Mouse (Mus musculus): ENCODE measurements around the gene Fam92b.

Gene Fam92b

GRCm38 (mm10) chr8:120152636-120153035, 24.6 kb downstream of the Fam92b start:
- no peak for DNase-seq (ENCODE audit: low read depth, low spot score)

DNA sequence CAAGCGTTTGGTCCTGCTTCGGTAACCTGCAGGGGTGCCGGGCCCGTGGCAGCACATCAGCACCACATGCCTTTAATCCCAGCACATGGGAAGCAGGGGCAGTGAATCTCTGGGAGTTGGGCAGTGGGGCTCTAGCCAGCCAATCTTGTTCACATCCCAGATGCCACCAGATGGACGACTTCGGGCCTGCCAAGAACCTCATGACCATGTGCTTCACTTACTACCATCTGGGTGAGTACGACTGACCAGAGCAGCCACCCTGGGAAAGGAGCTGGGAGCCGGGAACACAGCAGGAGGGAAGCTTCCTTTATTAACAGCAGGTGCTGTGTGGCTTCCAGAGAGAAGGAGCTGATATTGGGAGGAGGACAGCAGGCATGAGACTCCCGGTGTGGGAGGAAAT, 26.1 kb downstream of the Fam92b start:
- DNase-seq (ENCODE audit: low read depth, low spot score), result no peak

DNA sequence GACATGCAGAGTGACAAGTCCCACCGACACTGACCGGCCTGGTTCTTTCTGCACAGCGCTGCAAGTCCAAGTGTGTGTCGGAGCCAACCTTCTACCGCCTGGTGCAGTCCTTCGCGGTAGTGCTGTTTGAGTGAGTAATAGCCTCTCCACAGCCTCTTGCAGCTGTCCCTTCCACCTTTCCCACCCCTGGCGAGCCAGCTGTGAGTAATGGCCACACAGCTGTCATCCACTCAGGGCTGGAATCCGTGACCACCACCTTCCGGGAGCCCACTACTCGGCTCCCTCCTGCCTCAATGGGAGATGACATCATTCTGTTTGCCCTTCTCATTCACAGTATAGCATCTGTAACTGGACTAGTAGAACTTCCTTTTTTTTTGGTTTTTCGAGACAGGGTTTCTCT, 27.2 kb downstream of the Fam92b start:
- no peak for DNase-seq (ENCODE audit: low read depth, low spot score)

DNA sequence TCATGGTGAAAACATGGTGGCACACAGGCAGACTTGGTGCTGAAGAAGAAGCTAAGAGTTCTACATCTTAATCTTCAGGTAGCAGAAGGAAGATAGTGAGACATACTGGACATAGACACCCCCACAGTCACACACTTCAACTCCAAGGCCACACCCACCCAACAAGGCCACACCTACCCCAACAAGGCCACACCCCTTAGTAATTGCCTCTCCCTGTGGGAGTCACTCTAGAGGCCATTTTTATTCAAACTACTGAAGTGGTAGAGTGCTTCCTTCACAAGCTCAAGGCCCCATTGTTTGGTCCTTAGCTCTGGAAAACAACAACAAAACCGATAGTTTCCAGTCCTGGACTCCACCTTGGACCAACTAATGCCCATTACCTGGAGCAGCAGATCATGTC, 31.2 kb downstream of the Fam92b start:
- no peak for DNase-seq (ENCODE audit: low read depth, low spot score)

- no peak for DNase-seq (ENCODE audit: low read depth, low spot score)
Observed at GRCm38 (mm10) chr8:120144652-120145301, 32.5 kb downstream of the Fam92b start.

DNA sequence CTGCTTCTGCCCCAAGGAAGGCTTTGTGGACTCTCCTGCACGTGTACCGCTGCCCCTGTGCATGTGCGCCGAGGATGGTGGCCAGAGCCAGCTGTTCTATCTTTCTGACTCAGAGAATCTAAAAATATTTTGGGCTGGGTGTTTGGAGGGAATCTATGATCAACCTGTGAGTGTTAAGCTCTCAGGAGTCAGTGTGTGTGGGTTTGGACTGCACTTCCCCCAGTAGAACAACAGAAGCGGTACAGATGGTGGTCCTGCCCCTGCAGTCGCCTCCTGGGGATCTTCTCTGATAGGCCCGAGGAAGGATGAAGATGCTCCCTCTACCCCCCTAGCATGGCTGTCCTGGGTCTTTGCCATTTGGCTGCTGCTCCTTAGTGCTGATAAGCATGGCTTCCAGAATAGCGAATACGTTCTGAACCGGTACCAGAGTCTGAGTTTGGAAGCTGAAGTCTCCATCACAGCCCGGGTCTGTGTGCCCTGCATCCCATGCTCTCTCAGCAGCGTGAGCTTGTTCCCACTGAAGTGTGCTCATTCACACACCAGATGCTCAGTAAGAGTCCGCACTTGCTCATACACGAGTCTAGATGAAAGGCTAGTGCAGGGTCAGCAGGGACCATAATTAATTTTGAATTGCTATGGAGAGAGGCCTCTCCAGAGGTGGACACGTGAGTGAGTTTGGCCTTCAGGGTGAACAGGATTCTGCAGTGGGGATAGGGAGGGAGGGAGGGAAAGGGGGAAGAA, 33.2 kb downstream of the Fam92b start:
- DNase-seq (ENCODE audit: low read depth, low spot score), result no peak

- DNase-seq (ENCODE audit: low read depth, low spot score), result no peak
Observed at GRCm38 (mm10) chr8:120140769-120141168, 36.5 kb downstream of the Fam92b start.

- no peak for DNase-seq (ENCODE audit: low read depth, low spot score)
Observed at GRCm38 (mm10) chr8:120138958-120139357, 38.3 kb downstream of the Fam92b start.

GRCm38 (mm10) chr8:120136618-120137017, 40.6 kb downstream of the Fam92b start:
- no peak for DNase-seq (ENCODE audit: low read depth, low spot score)

DNA sequence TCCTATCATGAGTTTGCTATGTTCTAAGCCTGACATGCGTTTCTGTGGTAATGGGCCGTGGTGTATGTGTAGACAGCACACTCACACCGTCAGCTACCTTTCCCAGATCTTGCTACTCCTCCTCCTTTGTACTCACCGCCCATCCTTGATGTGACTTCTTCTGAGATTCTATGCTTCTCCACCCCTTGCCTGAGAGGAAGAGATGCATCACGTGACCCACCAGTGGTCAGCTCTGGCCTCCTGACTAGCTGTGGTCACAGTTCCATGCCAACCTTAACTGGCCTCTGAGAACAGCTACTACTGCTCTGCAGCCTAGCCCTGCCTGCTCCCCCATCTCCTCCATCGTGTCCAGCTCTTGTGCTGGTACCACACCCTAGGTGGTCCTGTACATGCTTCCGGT, 41.6 kb downstream of the Fam92b start:
- no peak for DNase-seq (ENCODE audit: low read depth, low spot score)

DNA sequence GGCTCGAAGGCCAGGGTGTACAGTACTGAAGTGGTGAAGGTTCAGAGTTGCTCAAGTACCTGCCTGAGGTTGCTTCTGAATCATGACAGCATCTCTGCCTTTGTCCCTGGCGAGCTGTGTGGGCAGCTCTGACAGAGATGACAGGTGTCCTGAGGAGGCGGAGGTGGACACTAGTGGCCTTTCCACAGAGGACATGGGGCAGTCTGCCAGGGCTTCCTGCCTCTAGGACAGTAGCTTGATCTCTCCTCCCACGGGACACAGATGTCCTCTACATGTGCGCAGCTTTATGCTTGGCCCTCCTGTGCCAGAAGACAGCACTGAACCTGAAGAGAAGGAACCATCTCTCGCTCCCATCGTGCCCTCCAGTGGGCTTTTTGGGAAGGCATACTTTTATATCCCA, 44.1 kb downstream of the Fam92b start:
- DNase-seq (ENCODE audit: low read depth, low spot score), result no peak

DNA sequence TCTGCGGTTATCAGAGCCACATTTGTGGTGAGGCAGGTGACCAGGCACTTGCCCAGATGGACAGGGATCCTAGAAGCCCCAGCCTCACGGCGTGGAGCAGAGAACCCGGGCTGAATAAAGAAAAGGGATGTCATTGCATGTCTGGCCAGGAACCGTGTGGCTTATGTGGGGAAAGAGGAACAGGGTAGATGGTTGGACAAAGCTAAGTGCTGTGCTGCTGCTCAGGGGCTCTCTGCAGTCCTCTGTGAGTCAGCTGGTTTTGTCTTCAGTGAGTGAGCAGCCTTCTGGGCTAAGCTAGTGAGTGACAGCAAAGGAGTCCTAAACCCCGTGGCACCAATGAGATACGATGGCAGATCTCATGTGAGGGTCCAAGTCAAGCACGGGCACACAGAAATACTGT, 46.1 kb downstream of the Fam92b start:
- no peak for DNase-seq (ENCODE audit: low read depth, low spot score)

GRCm38 (mm10) chr8:120129547-120129946, 47.7 kb downstream of the Fam92b start:
- no peak for DNase-seq (ENCODE audit: low read depth, low spot score)

GRCm38 (mm10) chr8:120126357-120127161, 50.7 kb downstream of the Fam92b start:
- DNase-seq (ENCODE audit: low read depth, low spot score), result no peak

DNA sequence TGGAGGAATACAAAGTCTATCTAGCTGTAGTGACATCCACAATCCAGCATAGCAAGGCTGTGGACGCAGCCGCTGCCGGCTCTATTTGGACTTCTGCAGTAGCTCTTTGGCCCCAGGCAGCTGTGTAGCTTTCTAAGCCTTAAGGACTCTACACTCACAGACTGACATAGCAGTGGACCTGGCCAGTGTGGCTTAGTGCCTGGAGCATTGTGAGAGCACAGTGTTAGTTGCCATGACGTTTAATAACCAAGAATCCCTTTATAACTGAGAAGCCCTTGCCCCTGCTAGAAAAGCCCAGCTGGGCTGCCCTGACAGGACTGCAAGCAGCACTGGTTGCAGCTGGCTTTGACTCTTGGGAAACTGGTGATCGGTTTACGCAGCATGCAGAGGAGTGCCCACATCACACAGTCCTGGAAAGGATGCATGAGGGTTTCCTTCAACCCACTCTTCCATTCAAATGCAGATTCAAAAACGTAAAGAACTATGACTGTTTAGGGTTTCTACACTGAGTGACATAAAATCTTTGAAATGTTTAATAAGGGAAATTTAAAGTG, 52.4 kb downstream of the Fam92b start:
- DNase-seq (ENCODE audit: low read depth, low spot score), result no peak

DNA sequence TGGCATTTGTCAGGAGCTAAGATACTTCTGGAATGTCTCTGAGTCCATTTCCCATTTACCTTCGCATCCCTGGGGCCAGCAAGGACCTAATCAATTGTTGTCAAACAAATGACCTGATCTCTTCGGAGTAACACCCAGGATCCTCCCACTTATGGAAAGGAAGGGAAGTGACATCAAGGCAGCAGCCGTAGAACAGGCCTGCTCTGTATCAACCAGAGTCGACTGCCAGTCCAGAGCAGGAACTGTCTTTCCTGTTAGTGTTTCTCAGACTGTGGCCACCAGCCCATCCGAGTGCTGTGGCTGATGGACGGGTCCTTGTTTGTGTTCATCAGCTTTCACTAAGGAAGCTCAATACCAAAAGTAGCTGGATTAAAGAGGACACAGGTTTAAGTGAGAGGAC, 53.0 kb downstream of the Fam92b start:
- no peak for DNase-seq (ENCODE audit: low read depth, low spot score)

DNA sequence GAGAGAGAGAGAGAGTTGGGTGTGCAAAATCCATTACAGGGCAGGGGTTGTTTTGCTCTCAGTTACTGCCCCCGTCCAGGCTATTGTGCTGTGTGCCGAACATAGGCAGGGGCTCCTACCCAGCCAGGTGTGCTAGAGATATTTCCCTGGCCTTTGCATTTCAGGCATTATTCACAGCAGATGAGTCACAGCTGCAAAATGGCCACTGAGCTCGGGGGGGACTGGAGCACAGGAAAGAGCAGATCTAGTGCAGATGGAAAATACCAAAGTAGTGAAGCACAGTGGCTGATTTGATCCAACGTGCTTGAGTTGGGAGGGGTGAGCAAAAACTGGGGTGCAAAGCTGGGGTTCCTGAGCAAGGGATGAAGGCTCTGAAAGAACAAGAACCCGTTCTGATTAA, 56.3 kb downstream of the Fam92b start:
- DNase-seq (ENCODE audit: low read depth, low spot score), result no peak

GRCm38 (mm10) chr8:120119931-120120330, 57.3 kb downstream of the Fam92b start:
- no peak for DNase-seq (ENCODE audit: low read depth, low spot score)

DNA sequence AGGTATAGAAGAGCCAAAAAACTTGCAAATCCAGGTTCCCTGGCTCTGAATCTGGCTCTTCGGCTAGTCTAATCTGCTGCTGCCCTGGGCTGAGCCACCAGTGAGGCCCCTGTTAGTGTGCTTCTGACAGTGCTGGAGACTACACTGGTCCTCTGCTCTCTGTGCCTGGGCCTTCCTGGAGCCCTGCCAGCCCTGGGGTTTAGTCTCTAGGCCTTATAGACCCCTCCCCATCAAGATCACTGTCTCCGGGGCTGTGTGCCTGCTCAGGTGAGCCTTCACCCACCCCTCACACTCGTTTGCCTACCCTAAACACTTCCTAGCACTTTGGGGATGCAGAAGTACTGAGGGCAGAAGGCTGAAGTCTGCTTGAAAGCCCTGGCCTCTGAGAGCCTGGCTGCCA, 57.8 kb downstream of the Fam92b start:
- DNase-seq (ENCODE audit: low read depth, low spot score), result no peak

GRCm38 (mm10) chr8:120118847-120119246, 58.4 kb downstream of the Fam92b start:
- no peak for DNase-seq (ENCODE audit: low read depth, low spot score)

- no peak for DNase-seq (ENCODE audit: low read depth, low spot score)
Observed at GRCm38 (mm10) chr8:120118162-120118561, 59.1 kb downstream of the Fam92b start.

DNA sequence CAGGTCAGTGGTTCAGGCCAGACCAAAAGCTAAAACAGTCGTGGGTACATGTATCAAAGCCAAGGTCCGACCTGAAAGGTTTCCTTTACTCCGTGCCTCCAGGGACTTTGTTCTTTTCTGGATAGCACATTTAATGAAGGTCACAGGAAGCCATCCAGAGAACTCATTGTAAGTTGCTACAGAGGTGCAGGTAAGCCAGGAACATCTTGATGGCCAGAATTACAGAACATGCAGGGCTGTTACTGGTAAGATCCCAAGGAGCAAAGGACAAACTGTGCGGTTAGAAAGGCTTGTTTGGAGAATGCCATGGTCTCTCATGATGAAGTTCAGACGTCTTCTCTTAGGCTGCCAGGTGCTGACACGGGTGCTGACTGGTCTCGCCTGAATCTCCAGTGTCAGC, 60.7 kb downstream of the Fam92b start:
- no peak for DNase-seq (ENCODE audit: low read depth, low spot score)

Data from brain, embryonic 18.5 days (tissue).